Mouse (Mus musculus) heart, adult 2 months (tissue): ENCODE measurements around the gene Gm3336.

Experiments
- CTCF ChIP-seq: fragments of 200-600 bp; IDR thresholded peaks from 2 replicates; pipeline ENCODE4 v1.8.1; 2022; ENCODE audit warnings: antibody characterized with exemption, mild to moderate bottlenecking, moderate library complexity
- EP300 ChIP-seq: fragments of 200-500 bp; IDR thresholded peaks from 2 replicates; pipeline ENCODE4 v1.6.1; 2011; ENCODE audit warnings: low read depth, low read length, control low read depth; ENCODE audit not compliant: insufficient read depth
- POLR2A ChIP-seq: fragments of 200-500 bp; IDR thresholded peaks from 2 replicates; pipeline ENCODE4 v1.6.1; 2011; ENCODE audit warnings: mild to moderate bottlenecking, low read depth, low read length, control low read depth; ENCODE audit not compliant: insufficient read depth

DNA sequence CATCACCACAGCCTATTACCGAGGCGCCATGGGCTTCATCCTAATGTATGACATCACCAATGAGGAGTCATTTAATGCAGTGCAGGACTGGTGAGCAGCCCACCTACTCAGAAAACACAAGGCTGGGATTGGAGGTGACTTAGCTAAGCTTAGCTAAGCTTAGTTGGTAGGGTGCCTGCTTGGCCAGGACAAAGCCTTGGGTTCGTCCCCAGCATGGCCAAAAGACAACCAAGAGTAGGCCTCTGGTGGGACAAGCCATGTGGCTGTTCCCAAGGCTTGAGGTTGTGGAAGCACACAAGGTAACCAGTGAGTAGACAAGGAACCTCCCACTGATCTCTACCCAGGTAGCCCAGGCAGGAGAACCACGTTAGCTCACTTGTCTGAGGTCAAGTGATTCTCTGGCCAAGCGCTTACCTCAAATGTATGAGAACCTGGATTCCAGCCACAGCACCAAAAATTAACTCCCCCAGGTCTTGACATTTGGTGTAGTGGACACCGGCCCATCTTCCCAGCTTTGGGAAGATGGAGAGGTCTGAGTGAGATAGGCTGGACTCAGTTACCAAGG, 38.2 kb downstream of the Gm3336 start:
- TF ChIP-seq EP300 = no peak
- TF ChIP-seq CTCF = no peak
- TF ChIP-seq POLR2A = no peak
